ENCODE assay signal across 8 mouse cellular contexts in the genomic region with DNA sequence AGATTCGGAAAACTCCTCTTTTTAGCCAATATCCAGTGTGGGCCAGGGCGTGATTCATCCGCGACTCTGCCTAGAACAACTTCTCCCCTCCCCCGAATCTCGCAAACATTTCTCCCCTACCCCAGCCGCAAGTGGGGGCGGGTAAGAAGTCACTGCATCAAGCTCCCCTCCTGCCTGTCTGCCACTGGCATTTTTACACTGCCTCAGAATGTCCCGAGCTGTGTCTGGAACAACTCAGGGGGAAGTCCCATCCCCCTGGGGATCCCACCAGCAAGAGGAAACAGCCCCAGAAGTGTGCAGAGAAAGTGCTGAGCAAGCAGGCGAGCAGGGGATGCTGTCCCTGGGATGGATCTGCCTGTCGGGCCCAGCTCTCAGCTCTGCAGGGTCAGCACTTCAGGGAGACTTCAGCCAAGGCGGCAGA. TPM values are rescaled to one million over a fixed set of nuclear protein-coding genes. Genes with fewer than 3 reads are reported as not detected.
DNase-seq lines count a peak whose midpoint lies in the region; ATAC-seq and TF ChIP-seq lines count a peak whose summit lies in the region.

No protein-coding gene starts in this region.

- no peaks in the 10 kb centered on the region; the same call in 1 of the 2 replicates for H3K27me3 ChIP-seq in embryonic facial prominence, embryonic 13.5 days
- H3K27me3 ChIP-seq in limb, embryonic 14.5 days (ENCODE audit: control insufficient read depth, insufficient read depth, low read length): no peaks in the 10 kb centered on the region

- DNase-seq in layer of hippocampus, adult 9-11 months: peak; percentile 89
- no peak for DNase-seq in layer of hippocampus, postnatal 25 days (ENCODE audit: extremely low spot score in 1 of 2, low spot score in 1 of 2)
- DNase-seq in heart, postnatal 36 days: peak; percentile 59
- DNase-seq in limb, embryonic 14.5 days (ENCODE audit: low spot score): peak; percentile 59
- DNase-seq in right cerebral cortex, postnatal 10 days (ENCODE audit: low spot score in 2 of 2): peak; percentile 76 to 77
- no peak for DNase-seq in cerebellum, adult 9-10 months
- DNase-seq in c-Kit-positive CD71-positive TER-119-positive erythroid progenitor cells, embryonic 14.5 days (ENCODE audit: low spot score): no peak

- H3K9me3 ChIP-seq in embryonic facial prominence, embryonic 13.5 days: no peaks in the 10 kb centered on the region
- no peaks in the 10 kb centered on the region for H3K9me3 ChIP-seq in limb, embryonic 14.5 days (ENCODE audit: control insufficient read depth, low read length)

- intact Hi-C loops in heart, postnatal 36 days (cut with DNase I): no loop called here

- H3K9ac ChIP-seq in embryonic facial prominence, embryonic 13.5 days: peak overlapping the region; percentile 52
- 0 out of 2 replicates have a peak overlapping the region, but pooled peaks have one; percentile 4 for H3K9ac ChIP-seq in limb, embryonic 14.5 days (ENCODE audit: low read depth, low read length, severe bottlenecking)

- no peak for TF ChIP-seq POLR2A in limb, embryonic 14.5 days (IDR thresholded peaks at IDR 0.05; ENCODE audit: borderline replicate concordance, extremely low read depth, insufficient read depth, insufficient read length)

- peak overlapping the region; percentile 92 for H3K27ac ChIP-seq in embryonic facial prominence, embryonic 13.5 days
- peak overlapping the region; percentile 78 for H3K27ac ChIP-seq in limb, embryonic 14.5 days (replicated peaks; ENCODE audit: low read depth, low read length)

- no peak for ATAC-seq in embryonic facial prominence, embryonic 13.5 days (ENCODE audit: insufficient number of reproducible peaks, insufficient read depth, low FRiP score, low TSS enrichment, low read depth)
- ATAC-seq in limb, embryonic 14.5 days (ENCODE audit: low FRiP score, low read depth): peak; percentile 63; the same call in 1 of the 2 replicates

- no peaks in the 10 kb centered on the region for H3K36me3 ChIP-seq in embryonic facial prominence, embryonic 13.5 days
- H3K36me3 ChIP-seq in limb, embryonic 14.5 days (ENCODE audit: control insufficient read depth, insufficient read depth, low read length): no peaks in the 10 kb centered on the region; the same call in 1 of the 2 replicates

- H3K4me1 ChIP-seq in embryonic facial prominence, embryonic 13.5 days: peaks cover 55% of the 10 kb centered on the region
- peaks cover 45% of the 10 kb centered on the region for H3K4me1 ChIP-seq in limb, embryonic 14.5 days (ENCODE audit: control insufficient read depth, insufficient read depth, low read length)

- peak overlapping the region; percentile 41 for H3K4me2 ChIP-seq in embryonic facial prominence, embryonic 13.5 days
- H3K4me2 ChIP-seq in limb, embryonic 14.5 days (replicated peaks; ENCODE audit: low read depth, low read length, severe bottlenecking): peak overlapping the region; percentile 18

- H3K4me3 ChIP-seq in embryonic facial prominence, embryonic 13.5 days: no peak overlapping the region
- H3K4me3 ChIP-seq in limb, embryonic 14.5 days (replicated peaks; ENCODE audit: low read length): no peak overlapping the region

- WGBS in embryonic facial prominence, embryonic 13.5 days: 4% methylated on average over 12 of the region's 12 CpGs
- WGBS in limb, embryonic 14.5 days: 6% methylated on average over 12 of the region's 12 CpGs

RNA-seq across cellular contexts. Expression of a gene that starts 11.0 kb away (rescaled TPM):
- 100 to 1,000 TPM; 115 to 126 TPM for total RNA-seq in layer of hippocampus, postnatal 25 days (2021)
- 101 and 106 TPM in 2 replicates for polyA plus RNA-seq in embryonic facial prominence, embryonic 13.5 days (2015; fragmentation: Nextera tagmentation; extraction: Ambion mirVana)
- 100 to 1,000 TPM; 164 to 172 TPM for total RNA-seq in heart, postnatal 36 days (2021)
- 80.8 and 85.4 TPM in 2 replicates for polyA plus RNA-seq in limb, embryonic 14.5 days (2012; rRNA removed)
- polyA plus RNA-seq in limb, embryonic 14.5 days (2014; fragmentation: Nextera tagmentation; extraction: Ambion mirVana): 102 and 106 TPM in 2 replicates

RNA-seq across cellular contexts. Expression of a gene that starts 11.3 kb away (rescaled TPM):
- total RNA-seq in layer of hippocampus, postnatal 25 days (2021): 10 to 100 TPM; 41.0 to 47.6 TPM
- polyA plus RNA-seq in embryonic facial prominence, embryonic 13.5 days (2015; fragmentation: Nextera tagmentation; extraction: Ambion mirVana): 63.6 and 65.7 TPM in 2 replicates
- 10 to 100 TPM; 12.4 to 16.6 TPM for total RNA-seq in heart, postnatal 36 days (2021)
- polyA plus RNA-seq in limb, embryonic 14.5 days (2012; rRNA removed): 56.8 and 57.3 TPM in 2 replicates
- polyA plus RNA-seq in limb, embryonic 14.5 days (2014; fragmentation: Nextera tagmentation; extraction: Ambion mirVana): 41.7 and 45.8 TPM in 2 replicates

RNA-seq across cellular contexts. Expression of a gene that starts 16.7 kb away (rescaled TPM):
- 10 to 100 TPM; 18.4 to 23.9 TPM for total RNA-seq in layer of hippocampus, postnatal 25 days (2021)
- 109 and 141 TPM in 2 replicates for polyA plus RNA-seq in embryonic facial prominence, embryonic 13.5 days (2015; fragmentation: Nextera tagmentation; extraction: Ambion mirVana)
- total RNA-seq in heart, postnatal 36 days (2021): 1 to 10 TPM; 5.6 to 5.9 TPM
- polyA plus RNA-seq in limb, embryonic 14.5 days (2012; rRNA removed): 86.0 and 118 TPM in 2 replicates
- 107 and 117 TPM in 2 replicates for polyA plus RNA-seq in limb, embryonic 14.5 days (2014; fragmentation: Nextera tagmentation; extraction: Ambion mirVana)

RNA-seq across cellular contexts. Expression of a gene that starts 48.0 kb away (rescaled TPM):
- total RNA-seq in layer of hippocampus, postnatal 25 days (2021): 10 to 100 TPM; 12.8 to 13.1 TPM
- polyA plus RNA-seq in embryonic facial prominence, embryonic 13.5 days (2015; fragmentation: Nextera tagmentation; extraction: Ambion mirVana): 6.2 and 6.6 TPM in 2 replicates
- 1 to 10 TPM; 7.2 to 8.1 TPM for total RNA-seq in heart, postnatal 36 days (2021)
- 6.3 and 6.5 TPM in 2 replicates for polyA plus RNA-seq in limb, embryonic 14.5 days (2012; rRNA removed)
- 5.6 and 6.5 TPM in 2 replicates for polyA plus RNA-seq in limb, embryonic 14.5 days (2014; fragmentation: Nextera tagmentation; extraction: Ambion mirVana)

RNA-seq across cellular contexts. Expression of a gene that starts 48.9 kb away (rescaled TPM):
- total RNA-seq in layer of hippocampus, postnatal 25 days (2021): 10 to 100 TPM; 29.3 to 33.5 TPM
- polyA plus RNA-seq in embryonic facial prominence, embryonic 13.5 days (2015; fragmentation: Nextera tagmentation; extraction: Ambion mirVana): 2.2 and 2.3 TPM in 2 replicates
- 1 to 10 TPM; 3.1 to 4.6 TPM for total RNA-seq in heart, postnatal 36 days (2021)
- 4.0 and 4.6 TPM in 2 replicates for polyA plus RNA-seq in limb, embryonic 14.5 days (2012; rRNA removed)
- 4.9 and 5.4 TPM in 2 replicates for polyA plus RNA-seq in limb, embryonic 14.5 days (2014; fragmentation: Nextera tagmentation; extraction: Ambion mirVana)

Comparison
In these comparisons a context has a peak if more than half of its experiments do, and no peak if none do; other contexts are left out.
1. DNase-seq: peak in layer of hippocampus, adult 9-11 months (single experiment), heart, postnatal 36 days (2 of 2), limb, embryonic 14.5 days (single experiment) and right cerebral cortex, postnatal 10 days (2 of 2); none in layer of hippocampus, postnatal 25 days (0 of 2), cerebellum, adult 9-10 months (single experiment) and c-Kit-positive CD71-positive TER-119-positive erythroid progenitor cells, embryonic 14.5 days (single experiment).